Mouse (Mus musculus) G1E (cell line): Measurements from ENCODE around the gene Traf2.

Experiments used
- CTCF ChIP-seq: IDR thresholded peaks from 2 replicates; pipeline ENCODE4 v1.5.1; 2012; ENCODE audit warnings: low read depth, low read length, inconsistent platforms, mixed read lengths
- GATA1 ChIP-seq: IDR thresholded peaks from 2 replicates; pipeline ENCODE4 v1.6.1; 2012; ENCODE audit warnings: borderline replicate concordance, low read length, inconsistent platforms, mixed read lengths
- POLR2AphosphoS5 ChIP-seq: IDR thresholded peaks from 2 replicates; pipeline ENCODE4 v1.6.1; 2012; ENCODE audit warnings: low read depth, low read length, inconsistent platforms; ENCODE audit not compliant: insufficient replicate concordance
- TAL1 ChIP-seq: conservative IDR thresholded peaks from 2 replicates; pipeline ENCODE4 v1.6.1; 2012; ENCODE audit warnings: low read depth, low read length, inconsistent platforms, mixed read lengths

DNA sequence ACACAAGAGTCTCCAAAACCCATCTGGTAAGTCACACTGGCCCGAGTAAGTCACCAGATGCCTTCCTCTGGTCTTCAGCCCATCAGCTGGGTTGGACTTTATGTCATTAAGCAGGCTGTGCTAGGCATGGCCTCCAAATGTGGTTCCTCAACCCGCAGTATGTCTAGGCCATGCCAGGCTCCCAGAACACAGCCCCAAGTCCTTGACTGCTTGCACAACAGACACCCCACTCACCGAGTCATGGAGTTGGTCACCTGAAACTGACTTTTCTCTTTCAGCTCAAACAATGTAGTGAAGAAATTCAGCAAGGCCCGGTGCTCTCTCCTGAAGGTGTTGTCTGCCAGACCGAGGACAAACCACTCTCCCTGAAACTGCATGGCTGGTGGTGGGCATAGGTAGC, 53.8 kb downstream of the Traf2 start:
- TF ChIP-seq CTCF, result no peak
- TF ChIP-seq GATA1, result no peak
- TF ChIP-seq POLR2AphosphoS5, result no peak
- no peak for TF ChIP-seq TAL1
